ENCODE assay signal across 28 mouse cellular contexts in the genomic region with DNA sequence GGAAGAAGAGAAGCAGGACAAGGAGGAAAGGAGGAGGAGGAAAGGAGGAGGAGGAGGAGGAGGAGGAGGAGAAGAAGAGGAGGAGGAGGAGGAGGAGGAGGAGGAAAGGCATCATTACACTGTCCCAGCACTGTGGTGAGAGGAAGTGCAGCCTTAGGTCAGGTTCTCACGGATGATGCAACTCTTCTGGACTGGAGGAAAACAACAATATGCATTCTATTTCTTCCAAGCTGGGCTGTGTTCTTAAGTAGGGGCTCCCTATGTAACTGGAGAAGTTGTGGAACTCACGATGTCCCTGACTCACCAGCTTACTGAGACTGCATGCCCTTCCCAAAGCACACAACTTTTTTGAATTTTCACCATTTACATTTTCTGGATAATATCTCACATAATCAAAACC. TPM values are rescaled to one million over a fixed set of nuclear protein-coding genes. Genes with fewer than 3 reads are reported as not detected.
A peak's percentile ranks its signal among the peaks of the same experiment; 100 is the strongest.
DNase-seq lines count a peak whose midpoint lies in the region; ATAC-seq and TF ChIP-seq lines count a peak whose summit lies in the region.
"Had no signal": no experiment of that assay in that cellular context is flagged by ENCODE, and none has a peak within 500 bp of the region (broad histone marks: within the 10 kb centered on the region; RNA-seq: fewer than 3 reads in every experiment).

No protein-coding gene starts in this region.

- H3K9ac ChIP-seq in lung, embryonic 16.5 days (ENCODE audit: low read length) = no peak overlapping the region
- peak overlapping the region; percentile 31; the same call in 1 of the 2 replicates for H3K9ac ChIP-seq in MEL (ENCODE audit: control insufficient read depth, low read depth, low read length, poor library complexity, severe bottlenecking)
- H3K9ac ChIP-seq: embryonic facial prominence, embryonic 13.5 days; forebrain, embryonic 12.5 days; forebrain, embryonic 15.5 days; heart, embryonic 13.5 days; hindbrain, embryonic 14.5 days had no signal

- H3K27ac ChIP-seq in lung, embryonic 16.5 days (ENCODE audit: low read length) = no peak overlapping the region
- peak overlapping the region; percentile 57; the same call in 1 of the 2 replicates for H3K27ac ChIP-seq in MEL (ENCODE audit: control insufficient read depth, low read depth, low read length)
- H3K27ac ChIP-seq: embryonic facial prominence, embryonic 10.5 days; embryonic facial prominence, embryonic 13.5 days; forebrain, embryonic 12.5 days; forebrain, embryonic 15.5 days; heart, adult 2 months; heart, embryonic 10.5 days; heart, embryonic 13.5 days; hindbrain, embryonic 14.5 days; hindbrain, postnatal 0 days had no signal

- ATAC-seq in lung, embryonic 16.5 days (ENCODE audit: low read depth) = peak; percentile 59
- peak; percentile 40 for ATAC-seq in granulocyte monocyte progenitor cell, adult 5-6 weeks (replicated peaks; ENCODE audit: poor library complexity, severe bottlenecking)
- ATAC-seq: CD4-positive, CD25-positive, alpha-beta regulatory T cell, adult 4 months; forebrain, embryonic 15.5 days; hindbrain, postnatal 0 days; inflammation-experienced regulatory T-cells, adult 6 months; intestine, embryonic 16.5 days had no signal

- H3K79me2 ChIP-seq in MEL (ENCODE audit: control insufficient read depth, insufficient read depth, low read length, poor library complexity) = no peaks in the 10 kb centered on the region; the same call in 1 of the 2 replicates

- 0 out of 4 replicates have a peak, but pooled peaks of 1 of the 2 experiments have one; percentile 11 for TF ChIP-seq EP300 in MEL (IDR thresholded peaks at IDR 0.05; ENCODE audit: low read depth in 1 of 2, low read length in 2 of 2)

- TF ChIP-seq RAD21 in MEL (IDR thresholded peaks at IDR 0.05; ENCODE audit: low read depth, low read length) = no peak

- H3K36me3 ChIP-seq in lung, embryonic 16.5 days (ENCODE audit: control insufficient read depth, insufficient read depth, low read length) = no peaks in the 10 kb centered on the region
- H3K36me3 ChIP-seq in MEL (ENCODE audit: control insufficient read depth in 1 of 2, insufficient read depth in 2 of 2, low read length in 2 of 2) = peaks cover 0 to 31% of the 10 kb centered on the region in 2 experiments; a peak in 2 of 4 replicates
- H3K36me3 ChIP-seq: embryonic facial prominence, embryonic 10.5 days; embryonic facial prominence, embryonic 13.5 days; forebrain, embryonic 12.5 days; forebrain, embryonic 15.5 days; heart, embryonic 10.5 days; heart, embryonic 13.5 days had no signal

- no peak overlapping the region for H3K4me3 ChIP-seq in lung, embryonic 16.5 days (ENCODE audit: low read length)
- no peak overlapping the region for H3K4me3 ChIP-seq in MEL (ENCODE audit: control insufficient read depth in 1 of 2, insufficient read depth in 1 of 2, low read depth in 2 of 2, low read length in 2 of 2)
- H3K4me3 ChIP-seq: embryonic facial prominence, embryonic 10.5 days; embryonic facial prominence, embryonic 13.5 days; erythroblast, embryonic 14.5 days; forebrain, embryonic 12.5 days; forebrain, embryonic 15.5 days; heart, adult 2 months; heart, embryonic 10.5 days; heart, embryonic 13.5 days had no signal

- no peak overlapping the region for H3K4me2 ChIP-seq in lung, embryonic 16.5 days (ENCODE audit: low read depth, low read length)
- H3K4me2 ChIP-seq: embryonic facial prominence, embryonic 13.5 days; forebrain, embryonic 12.5 days; forebrain, embryonic 15.5 days; heart, embryonic 13.5 days; hindbrain, embryonic 14.5 days had no signal

- no peaks in the 10 kb centered on the region for H3K4me1 ChIP-seq in lung, embryonic 16.5 days (replicated peaks; ENCODE audit: control insufficient read depth, insufficient read depth, low read length)
- peaks cover 9 to 17% of the 10 kb centered on the region in 2 experiments for H3K4me1 ChIP-seq in MEL (ENCODE audit: control insufficient read depth in 1 of 2, insufficient read depth in 2 of 2, low read length in 2 of 2)
- H3K4me1 ChIP-seq: embryonic facial prominence, embryonic 10.5 days; embryonic facial prominence, embryonic 13.5 days; forebrain, embryonic 12.5 days; forebrain, embryonic 15.5 days; heart, embryonic 10.5 days; heart, embryonic 13.5 days had no signal

- no peak for DNase-seq in lung, postnatal 4 days
- peak; percentile 60 for DNase-seq in MEL (ENCODE audit: low read depth, low spot score)
- DNase-seq in kidney, postnatal 10 days = no peak
- DNase-seq in adrenal gland, adult 2 months = no peak
- DNase-seq: adrenal gland, adult 8-10 months; adrenal gland, postnatal 25 days; cerebellum, adult 18-20 months; cerebellum, adult 9-10 months; cerebellum, postnatal 25 days; embryo, embryonic 11 days; gastrocnemius, postnatal 25 days; heart, adult 2 months; heart, postnatal 14 days; heart, postnatal 4 days had no signal

- WGBS in lung, embryonic 16.5 days = 33% methylated on average over 2 of the region's 2 CpGs

- H3K27me3 ChIP-seq in lung, embryonic 16.5 days (ENCODE audit: control insufficient read depth, insufficient read depth, low read depth, low read length) = no peaks in the 10 kb centered on the region
- H3K27me3 ChIP-seq in MEL (ENCODE audit: control insufficient read depth in 1 of 2, insufficient read depth in 2 of 2, low read length in 2 of 2) = no peaks in the 10 kb centered on the region
- H3K27me3 ChIP-seq: embryonic facial prominence, embryonic 13.5 days; forebrain, embryonic 12.5 days; forebrain, embryonic 15.5 days; heart, embryonic 13.5 days had no signal

- TF ChIP-seq CTCF in MEL (IDR thresholded peaks at IDR 0.05 in 2 of 3, conservative IDR thresholded peaks at IDR 0.05 in 1 of 3; ENCODE audit: control insufficient read depth in 1 of 3, insufficient read depth in 1 of 3, low read depth in 2 of 3, low read length in 3 of 3, poor library complexity in 1 of 3, severe bottlenecking in 1 of 3) = no peak

- TF ChIP-seq POLR2A in MEL (IDR thresholded peaks at IDR 0.05; ENCODE audit: control insufficient read depth in 1 of 2, insufficient read depth in 1 of 2, low read depth in 1 of 2, low read length in 2 of 2, poor library complexity in 1 of 2) = no peak

- no peaks in the 10 kb centered on the region for H3K9me3 ChIP-seq in lung, embryonic 16.5 days (ENCODE audit: control insufficient read depth, low read length)
- H3K9me3 ChIP-seq in MEL (replicated peaks; ENCODE audit: insufficient read depth, low read length) = no peaks in the 10 kb centered on the region
- H3K9me3 ChIP-seq: embryonic facial prominence, embryonic 10.5 days; embryonic facial prominence, embryonic 13.5 days; forebrain, embryonic 12.5 days; forebrain, embryonic 15.5 days; heart, embryonic 10.5 days; heart, embryonic 13.5 days had no signal

TF ChIP-seq in MEL, 35 proteins besides CTCF, POLR2A, EP300 and RAD21:
- no peak for TF ChIP-seq ETS1 (IDR thresholded peaks at IDR 0.05; ENCODE audit: low read depth, low read length)
- TF ChIP-seq NRF1 (IDR thresholded peaks at IDR 0.05; ENCODE audit: insufficient read depth, low read depth, low read length, poor library complexity, severe bottlenecking) = no peak
- TF ChIP-seq ZKSCAN1 (IDR thresholded peaks at IDR 0.05; ENCODE audit: low read depth, low read length) = no peak
- no peak for TF ChIP-seq ZNF384 (IDR thresholded peaks at IDR 0.05; ENCODE audit: low read depth, low read length)
- TF ChIP-seq TCF12 (IDR thresholded peaks at IDR 0.05; ENCODE audit: low read depth, low read length) = 0 out of 2 replicates have a peak, but pooled peaks have one; percentile 13
TF ChIP-seq in MEL: peak in this region for 1.

RNA-seq across cellular contexts. Expression of gene Azi2, which starts 8.6 kb away (rescaled TPM):
- 73.5 and 75.4 TPM in 2 replicates for polyA plus RNA-seq in lung, embryonic 16.5 days (2015; fragmentation: Nextera tagmentation; extraction: Ambion mirVana)
- total RNA-seq in MEL (2012; rRNA removed) = 58.0 and 60.7 TPM in 2 replicates
- polyA plus RNA-seq in MEL (2012; ENCODE audit: insufficient read depth in 1 of 2, insufficient read length in 2 of 2, low read depth in 1 of 2, low replicate concordance in 2 of 2, missing spikeins in 1 of 2) = 100 to 1,000 TPM in 1 of 2 experiments, 10 to 100 TPM in 1; 51.8 to 546 TPM
- 42.7 and 59.1 TPM in 2 replicates for total RNA-seq in granulocyte monocyte progenitor cell, adult 5-6 weeks (2014; fragmentation: Nextera tagmentation)
- 52.3 and 56.7 TPM in 2 replicates for total RNA-seq in granulocyte monocyte progenitor cell, adult 5-6 weeks (2017)
- total RNA-seq in adrenal gland, adult 2 months (2021) = 10 to 100 TPM; 68.6 to 76.7 TPM
- 36.8 and 37.5 TPM in 2 replicates for polyA plus RNA-seq in adrenal gland, adult 2 months (2012; rRNA removed)
